Mouse (Mus musculus) gastrocnemius, postnatal 14 days (tissue): ENCODE results near the gene Enthd1. TPM values are rescaled to one million over a fixed set of nuclear protein-coding genes. Genes with fewer than 3 reads are reported as not detected.

ENCODE experiments used
- DNase-seq: peaks from one replicate; pipeline ENCODE4 v3.0.0; 2021; ENCODE audit warnings: mixed read lengths
- intact Hi-C: fragments of 180-260 bp; cut with DNase I; formaldehyde crosslinking; loops from one replicate; pipeline ENCODE4 v1.15.1; 2025; ENCODE audit warnings: low total_unique reads
- total RNA-seq, 2 experiments: library from RNA; stranded (reverse); gene quantifications; 2 replicates each; pipeline ENCODE4 v1.2.3; 2021

Gene Enthd1
- total RNA-seq, 2 experiments from 2014 or later = not detected

- intact Hi-C loops = no loop called here
- no peak for DNase-seq
These were observed 10.9 kb upstream of the Enthd1 start for GRCm38 (mm10) chr15:80575817-80576370.

GRCm38 (mm10) chr15:80574211-80575040 lies 9.5 kb upstream of the Enthd1 start:
- intact Hi-C loops = no loop called here

GRCm38 (mm10) chr15:80572811-80573520 lies 8.0 kb upstream of the Enthd1 start:
- intact Hi-C loops = no loop called here
- DNase-seq = no peak

More at GRCm38 (mm10) chr15:80574211-80575040, 9.5 kb upstream of the Enthd1 start:
- no peak for DNase-seq

- intact Hi-C loops = no loop called here
- DNase-seq = no peak
These were observed 7.3 kb upstream of the Enthd1 start, which contains the start of gene Grap2 for GRCm38 (mm10) chr15:80572291-80572690. Gene Grap2, plus strand, starts transcription at chr15:80572594.

- intact Hi-C loops = no loop called here
- DNase-seq = no peak
These were observed 6.7 kb upstream of the Enthd1 start for GRCm38 (mm10) chr15:80571611-80572010.

- no peak for DNase-seq
- intact Hi-C loops = no loop called here
These were observed 5.3 kb upstream of the Enthd1 start for GRCm38 (mm10) chr15:80570226-80570625.

- DNase-seq = no peak
- intact Hi-C loops = no loop called here
These were observed 4.2 kb upstream of the Enthd1 start for GRCm38 (mm10) chr15:80569205-80569604.

GRCm38 (mm10) chr15:80567731-80568130 lies 2.8 kb upstream of the Enthd1 start:
- intact Hi-C loops = no loop called here
- no peak for DNase-seq

- intact Hi-C loops = no loop called here
- no peak for DNase-seq
These were observed 2.2 kb upstream of the Enthd1 start for GRCm38 (mm10) chr15:80567139-80567538.

- DNase-seq = no peak
- intact Hi-C loops = no loop called here
These were observed 1.7 kb upstream of the Enthd1 start for GRCm38 (mm10) chr15:80566696-80567095.

GRCm38 (mm10) chr15:80563634-80564208 lies 1.2 kb downstream of the Enthd1 start:
- no peak for DNase-seq
- intact Hi-C loops = no loop called here

GRCm38 (mm10) chr15:80562446-80562845 lies 2.5 kb downstream of the Enthd1 start:
- intact Hi-C loops = no loop called here
- DNase-seq = no peak

- intact Hi-C loops = no loop called here
- no peak for DNase-seq
These were observed 4.0 kb downstream of the Enthd1 start for GRCm38 (mm10) chr15:80560646-80561580.

- intact Hi-C loops = no loop called here
- DNase-seq = no peak
These were observed 5.0 kb downstream of the Enthd1 start for GRCm38 (mm10) chr15:80559978-80560377.

- intact Hi-C loops = no loop called here
- no peak for DNase-seq
These were observed 5.4 kb downstream of the Enthd1 start for GRCm38 (mm10) chr15:80559534-80559933.

GRCm38 (mm10) chr15:80557745-80558144 lies 7.2 kb downstream of the Enthd1 start:
- DNase-seq = no peak
- intact Hi-C loops = no loop called here

- DNase-seq = no peak
- intact Hi-C loops = no loop called here
These were observed 8.9 kb downstream of the Enthd1 start for GRCm38 (mm10) chr15:80556021-80556420.

- intact Hi-C loops = no loop called here
- DNase-seq = no peak
These were observed 9.8 kb downstream of the Enthd1 start for GRCm38 (mm10) chr15:80554860-80555822.
